Mouse (Mus musculus) heart, embryonic 12.5 days (tissue): ENCODE data around the gene Eloa. TPM values are rescaled to one million over a fixed set of nuclear protein-coding genes. Genes with fewer than 3 reads are reported as not detected.

Experiments
- polyA plus RNA-seq: library from polyadenylated mRNA; unstranded; fragments of >200 nt; fragmentation: Nextera tagmentation; extraction: Ambion mirVana; gene quantifications from 2 replicates; pipeline ENCODE4 v1.2.1, GENCODE M21; 2016

Eloa gene
- polyA plus RNA-seq, 1 experiment from 2014 or later = 35.3 TPM

Other genes with a start within 250 kb of the Eloa start
- gene Srsf10, start 166.0 kb downstream of the Eloa start, polyA plus RNA-seq = 178 and 189 TPM in 2 replicates
- gene Pnrc2, start 147.9 kb downstream of the Eloa start, polyA plus RNA-seq = 124 and 131 TPM in 2 replicates
- 0.46 and 0.70 TPM in 2 replicates for gene Cnr2, start 126.4 kb downstream of the Eloa start, polyA plus RNA-seq
- gene Fuca1, start 101.0 kb downstream of the Eloa start, polyA plus RNA-seq = 36.4 and 41.7 TPM in 2 replicates
- 70.4 and 74.5 TPM in 2 replicates for gene Hmgcl, start 75.3 kb downstream of the Eloa start, polyA plus RNA-seq
- 27.6 and 28.8 TPM in 2 replicates for gene Gale, start 58.0 kb downstream of the Eloa start, polyA plus RNA-seq
- 73.0 and 77.4 TPM in 2 replicates for gene Lypla2, start 49.1 kb downstream of the Eloa start, polyA plus RNA-seq
- gene Pithd1, start 34.5 kb downstream of the Eloa start, polyA plus RNA-seq = 47.2 and 49.1 TPM in 2 replicates
- 257 and 262 TPM in 2 replicates for gene Rpl11, start 31.7 kb upstream of the Eloa start, polyA plus RNA-seq
- gene Id3, start 121.7 kb upstream of the Eloa start, polyA plus RNA-seq = 320 and 321 TPM in 2 replicates
- 8.1 and 9.3 TPM in 2 replicates for gene E2f2, start 150.6 kb upstream of the Eloa start, polyA plus RNA-seq
- 2.9 and 3.4 TPM in 2 replicates for gene Asap3, start 184.6 kb upstream of the Eloa start, polyA plus RNA-seq
- gene Tcea3, start 226.0 kb upstream of the Eloa start, polyA plus RNA-seq = 56.9 and 57.6 TPM in 2 replicates